Mouse (Mus musculus) erythroblast, embryonic 14.5 days (primary cell): ENCODE data around the gene 1700021F05Rik.

ENCODE experiments used
- GATA1 ChIP-seq: IDR thresholded peaks from 2 replicates; pipeline ENCODE4 v1.6.1; 2012; ENCODE audit warnings: low read length, inconsistent platforms, mixed read lengths
- TAL1 ChIP-seq: IDR thresholded peaks from 3 replicates; pipeline ENCODE4 v1.6.1; 2012; ENCODE audit warnings: low read length, inconsistent platforms, mixed read lengths

DNA sequence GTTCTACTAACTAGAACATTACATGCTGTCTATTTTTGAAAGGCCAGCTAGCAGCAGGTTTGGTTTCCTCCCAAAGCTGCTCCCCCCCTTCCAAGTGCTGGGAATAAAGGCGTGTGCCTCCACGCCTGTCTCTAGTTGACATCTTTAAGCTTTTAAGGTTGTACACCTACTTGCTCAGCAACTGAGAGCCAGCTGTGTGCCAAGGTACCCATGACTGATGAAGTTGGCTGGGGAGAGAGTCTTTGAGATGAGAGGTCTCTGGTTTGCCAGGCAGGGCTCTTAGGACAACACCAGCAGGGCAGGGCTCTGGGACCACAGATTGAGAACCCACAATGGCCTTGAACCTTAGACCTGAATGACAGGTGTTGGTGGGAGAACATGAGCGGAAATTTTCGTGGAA, 43.7 kb upstream of the 1700021F05Rik start:
- TF ChIP-seq TAL1 = no peak
- TF ChIP-seq GATA1 = no peak
